Mouse (Mus musculus) liver, embryonic 14.5 days (tissue): ENCODE results near the gene Gm21985. TPM values are rescaled to one million over a fixed set of nuclear protein-coding genes. Genes with fewer than 3 reads are reported as not detected.

Experiments
- ATAC-seq: fragments of 200-750 bp; cut with Nextera tagmentation; 2 replicates; pipeline ENCODE4 v1.8.0; 2017; ENCODE audit warnings: moderate number of reproducible peaks, mild to moderate bottlenecking, moderate library complexity; ENCODE audit not compliant: insufficient read depth
- DNase-seq, 3 experiments: peaks; one replicate each; pipeline ENCODE4 v3.0.0-alpha.2; 2012 to 2013; ENCODE audit warnings: low read depth in 3 of 3, low spot score in 3 of 3
- H3K27ac ChIP-seq: fragments of 300-500 bp; sonication (generic); 2 replicates; pipeline ENCODE4 v1.5.1; 2014; ENCODE audit warnings: moderate library complexity, mild to moderate bottlenecking, control low read depth, inconsistent platforms
- H3K27me3 ChIP-seq: fragments of 300-500 bp; sonication (generic); 2 replicates; pipeline ENCODE4 v1.6.1; 2014; ENCODE audit warnings: mild to moderate bottlenecking, low read length, moderate library complexity; ENCODE audit not compliant: control insufficient read depth, insufficient read depth
- H3K36me3 ChIP-seq: fragments of 300-500 bp; sonication (generic); replicated peaks from 2 replicates; pipeline ENCODE4 v1.6.1; 2014; ENCODE audit warnings: low read depth; ENCODE audit not compliant: control insufficient read depth, insufficient read depth
- H3K4me1 ChIP-seq, 2 experiments: fragments of 200-500 bp in 1 of 2; fragments of 300-500 bp in 1 of 2; sonication (generic) in 1 of 2; replicated peaks; 2 replicates each; pipeline ENCODE4 v1.6.1; 2012 to 2014; ENCODE audit warnings: antibody characterized with exemption in 1 of 2, inconsistent platforms in 1 of 2, low read length in 1 of 2; ENCODE audit not compliant: control insufficient read depth in 2 of 2, insufficient read depth in 2 of 2
- H3K4me2 ChIP-seq: fragments of 300-500 bp; sonication (generic); 2 replicates; pipeline ENCODE4 v1.6.1; 2014; ENCODE audit warnings: low read depth, mild to moderate bottlenecking, control low read depth, moderate library complexity
- H3K4me3 ChIP-seq, 2 experiments: fragments of 200-500 bp in 1 of 2; fragments of 300-500 bp in 1 of 2; sonication (generic) in 1 of 2; 2 replicates each; pipeline ENCODE4 v1.5.1; 2012 to 2014; ENCODE audit warnings: low read depth in 2 of 2, low read length in 2 of 2, mild to moderate bottlenecking in 2 of 2, control low read depth in 1 of 2, inconsistent platforms in 1 of 2, moderate library complexity in 1 of 2; ENCODE audit not compliant: insufficient read depth in 1 of 2
- H3K9ac ChIP-seq: fragments of 300-500 bp; sonication (generic); replicated peaks from 2 replicates; pipeline ENCODE4 v1.6.1; 2014; ENCODE audit warnings: mild to moderate bottlenecking, control low read depth, moderate library complexity
- H3K9me3 ChIP-seq: fragments of 300-500 bp; sonication (generic); 2 replicates; pipeline ENCODE4 v1.6.1; 2016; ENCODE audit warnings: low read length, mixed read lengths; ENCODE audit not compliant: control insufficient read depth
- CTCF ChIP-seq: IDR thresholded peaks from 2 replicates; pipeline ENCODE4 v1.5.1; 2016; ENCODE audit warnings: antibody characterized with exemption, low read depth, control low read depth
- EP300 ChIP-seq: IDR thresholded peaks from 2 replicates; pipeline ENCODE4 v1.6.1; 2016; ENCODE audit warnings: antibody characterized with exemption, low read depth
- WGBS: fragments of 180-500 bp; shearing (Covaris S2); extraction: QIAGEN DNeasy Blood & Tissue Kit; methylation state at CpG from one replicate; pipeline ENCODE4 v1.1.7; 2014; ENCODE audit not compliant: insufficient replicate concordance; 5-methylcytosine and 5-hydroxymethylcytosine counted together
- polyA plus RNA-seq, 2 experiments: library from polyadenylated mRNA; depleted of rRNA in 1 of 2; stranded (reverse) in 1 of 2; unstranded in 1 of 2; fragments of >200 nt; fragmentation: Nextera tagmentation in 1 of 2; extraction: Ambion mirVana in 1 of 2; gene quantifications; 2 replicates each; pipeline versions ENCODE4 v1.2.1 to v1.2.3; 2012 to 2014

Gm21985 gene
- polyA plus RNA-seq, 2 experiments = not detected

DNA sequence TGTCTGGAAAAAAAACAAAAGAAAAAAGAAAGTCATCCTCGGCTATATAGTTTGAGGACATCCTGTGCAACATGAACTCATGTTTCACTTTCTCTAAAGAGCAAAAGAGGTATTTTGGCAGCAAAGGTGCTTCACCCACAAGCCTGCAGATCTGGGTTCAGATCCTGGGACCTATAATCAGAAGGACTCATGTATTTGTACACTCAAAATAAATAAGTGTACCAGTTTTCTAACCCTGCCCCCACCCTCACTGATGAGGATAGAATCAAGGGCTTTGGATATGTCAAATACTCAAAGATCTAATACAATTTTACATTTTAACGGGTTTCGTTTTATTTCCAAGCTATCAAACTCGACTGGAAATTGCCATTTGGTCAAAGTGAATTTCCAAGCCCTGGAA lies 1.8 kb upstream of the Gm21985 start:
- no peak for ATAC-seq
- Histone ChIP-seq H3K27ac (no peak overlapping the region), H3K27me3 (no peaks in the 10 kb centered on the region), H3K4me3 (no peak overlapping the region), H3K4me1 (peaks cover 10 to 22% of the 10 kb centered on the region in 2 experiments; a peak in 3 of 4 replicates), H3K4me2 (peak overlapping the region; percentile 95), H3K36me3 (no peaks in the 10 kb centered on the region), H3K9ac (no peak overlapping the region), H3K9me3 (no peaks in the 10 kb centered on the region)
- WGBS = 59% methylated on average over 4 of the region's 4 CpGs
- DNase-seq = no peak
- TF ChIP-seq EP300 = no peak
- no peak for TF ChIP-seq CTCF

DNA sequence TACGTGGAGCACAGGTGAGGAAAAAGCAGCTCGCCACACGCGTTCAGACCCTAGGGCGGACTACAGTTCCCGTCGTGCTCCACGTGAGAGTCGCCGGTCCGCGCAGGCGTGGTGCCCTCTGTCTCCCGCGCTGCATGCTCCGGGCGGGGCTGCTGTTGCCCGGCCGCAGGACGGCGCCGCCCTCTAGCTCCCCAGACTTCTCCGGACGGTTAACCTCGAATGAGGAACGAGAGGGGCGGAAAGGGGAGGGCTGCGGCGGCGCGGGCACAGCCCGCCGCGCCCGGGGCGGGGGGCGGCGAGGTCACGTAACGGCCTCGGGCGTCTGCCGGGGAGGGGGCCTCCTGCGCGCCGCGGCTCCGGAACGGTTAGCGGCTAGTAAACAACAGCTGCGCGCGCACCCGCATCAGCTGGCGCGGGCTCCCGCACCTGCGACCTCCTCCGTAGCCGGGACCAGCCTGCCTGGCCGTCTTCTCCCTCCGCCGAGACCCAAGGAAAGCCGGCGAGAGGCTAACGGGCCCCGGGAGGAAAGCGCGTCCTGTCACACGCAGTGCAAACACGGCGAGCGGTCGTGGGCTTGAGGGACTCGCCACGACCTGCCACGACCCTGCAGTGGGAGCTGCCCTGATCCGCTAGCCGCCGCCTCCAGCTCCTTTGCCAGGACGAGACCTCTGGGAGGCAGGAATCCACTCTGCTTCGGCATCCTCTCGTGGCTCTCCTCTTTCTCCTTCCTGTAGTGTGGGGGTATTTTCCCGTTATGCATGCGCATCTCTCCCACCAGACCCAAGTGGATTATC lies 469 bp upstream of the Gm21985 start, which contains the start of gene Slc12a6:
Gene Slc12a6, plus strand, starts transcription at position 378 of the 794 bp plus-strand sequence.
- no peaks in the 10 kb centered on the region for H3K9me3 ChIP-seq
- H3K4me3 ChIP-seq = peak within 1 kb of the TSS; percentile 74 to 91
- peaks cover 10 to 24% of the 10 kb centered on the region in 2 experiments; a peak in 3 of 4 replicates for H3K4me1 ChIP-seq
- DNase-seq (peak; percentile 86 to 88 (median 87)), ATAC-seq (peak; percentile 92)
- WGBS = under 1% methylated on average over 85 of the region's 85 CpGs
- no peaks in the 10 kb centered on the region for H3K27me3 ChIP-seq
- peak within 1 kb of the TSS; percentile 95 for H3K4me2 ChIP-seq
- H3K9ac ChIP-seq = peak within 1 kb of the TSS; percentile 85
- TF ChIP-seq EP300 (no peak), CTCF (peak; percentile 25; the same call in 1 of the 2 replicates)
- no peaks in the 10 kb centered on the region for H3K36me3 ChIP-seq
- peak within 1 kb of the TSS; percentile 65 for H3K27ac ChIP-seq

DNA sequence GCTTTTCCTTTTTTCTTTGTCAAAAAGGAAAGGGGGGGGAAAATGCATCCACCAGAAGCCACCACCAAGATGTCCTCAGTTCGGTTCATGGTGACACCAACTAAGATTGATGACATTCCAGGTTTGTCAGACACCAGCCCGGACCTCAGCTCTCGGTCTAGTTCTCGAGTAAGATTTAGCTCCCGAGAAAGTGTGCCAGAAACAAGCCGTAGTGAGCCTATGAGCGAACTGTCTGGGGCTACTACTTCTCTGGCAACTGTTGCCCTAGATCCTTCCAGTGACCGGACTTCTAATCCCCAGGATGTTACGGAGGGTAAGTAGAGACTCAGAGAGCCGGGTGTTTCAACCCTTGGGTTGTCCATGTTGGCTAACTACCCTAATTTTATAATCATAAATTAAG lies 666 bp downstream of the Gm21985 start:
- DNase-seq (no peak), ATAC-seq (no peak)
- WGBS = 16% methylated on average over 10 of the region's 10 CpGs
- no peaks in the 10 kb centered on the region for H3K36me3 ChIP-seq
- H3K4me1 ChIP-seq = peaks cover 10 to 24% of the 10 kb centered on the region in 2 experiments; a peak in 3 of 4 replicates
- H3K9ac ChIP-seq = peak overlapping the region; percentile 85
- H3K27ac ChIP-seq = peak overlapping the region; percentile 65
- TF ChIP-seq EP300 (no peak), CTCF (no peak)
- peak overlapping the region; percentile 73 to 74 for H3K4me3 ChIP-seq
- peak overlapping the region; percentile 95 for H3K4me2 ChIP-seq
- no peaks in the 10 kb centered on the region for H3K9me3 ChIP-seq
- no peaks in the 10 kb centered on the region for H3K27me3 ChIP-seq

DNA sequence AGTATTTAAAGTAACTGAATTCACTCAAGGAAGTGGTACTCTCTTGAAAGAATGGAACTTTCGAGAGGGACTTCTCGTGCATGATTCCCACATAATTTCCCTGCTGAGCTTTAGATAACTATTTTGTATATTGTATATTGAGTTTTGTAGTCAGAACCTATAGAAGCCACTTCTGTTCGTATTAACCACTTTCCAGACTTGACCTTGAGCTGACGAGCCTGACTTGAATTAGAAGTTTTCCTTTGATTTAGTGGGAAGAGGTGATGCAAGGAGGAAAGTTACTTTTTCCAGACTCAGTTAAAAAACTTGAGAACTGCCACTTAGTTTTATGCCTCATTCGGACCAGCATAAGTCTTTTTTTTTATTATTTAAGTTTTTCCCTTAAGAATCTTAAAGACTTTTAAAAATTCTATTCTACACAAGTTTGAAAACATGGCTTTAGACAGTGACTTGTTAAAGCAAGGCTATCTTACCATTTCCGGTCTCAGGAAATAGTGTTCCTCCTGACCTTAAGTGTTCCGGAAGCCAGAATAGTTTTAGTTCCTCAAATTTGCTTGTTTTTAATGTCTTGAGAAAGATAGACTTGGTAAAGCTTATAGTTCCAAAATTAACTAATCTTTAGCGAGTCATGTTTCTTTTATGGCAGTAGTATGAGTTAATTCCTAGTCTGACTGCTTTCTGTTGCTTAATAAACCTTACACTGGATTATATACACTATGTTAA lies 1.6 kb downstream of the Gm21985 start:
- peaks cover 10 to 26% of the 10 kb centered on the region in 2 experiments; a peak in 3 of 4 replicates for H3K4me1 ChIP-seq
- no peak for ATAC-seq
- TF ChIP-seq CTCF = no peak
- 18% methylated on average over 8 of the region's 8 CpGs for WGBS
- H3K27ac ChIP-seq = no peak overlapping the region
- H3K4me2 ChIP-seq = peak overlapping the region; percentile 95
- H3K4me3 ChIP-seq = peak overlapping the region; percentile 26 to 74; a peak in 3 of 4 replicates
- H3K9me3 ChIP-seq = no peaks in the 10 kb centered on the region
- H3K27me3 ChIP-seq = no peaks in the 10 kb centered on the region
- no peak for DNase-seq
- peak overlapping the region; percentile 85 for H3K9ac ChIP-seq
- no peaks in the 10 kb centered on the region for H3K36me3 ChIP-seq

DNA sequence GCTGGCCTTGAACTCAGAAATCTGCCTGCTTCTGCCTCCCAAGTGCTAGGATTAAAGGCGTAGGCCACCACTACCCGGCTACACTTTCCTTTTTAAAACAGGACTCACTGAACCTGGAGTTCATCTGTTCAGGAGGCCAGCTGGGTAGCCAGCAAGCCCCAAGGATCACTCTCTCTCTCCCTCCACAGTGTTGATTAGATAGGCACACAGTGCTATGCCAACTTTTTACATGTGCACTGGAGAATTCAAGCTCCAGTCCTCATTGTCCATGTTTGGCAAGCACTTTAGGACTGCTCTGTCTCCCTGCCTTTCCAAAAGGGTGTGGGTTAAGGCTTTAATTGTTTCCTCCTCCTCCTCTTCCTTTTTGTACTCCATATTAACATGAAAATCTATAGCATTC lies 3.9 kb downstream of the Gm21985 start:
- Histone ChIP-seq H3K36me3 (no peaks in the 10 kb centered on the region), H3K4me2 (no peak overlapping the region), H3K9ac (no peak overlapping the region), H3K4me3 (no peak overlapping the region), H3K9me3 (no peaks in the 10 kb centered on the region), H3K27me3 (no peaks in the 10 kb centered on the region), H3K4me1 (peaks cover 1 to 24% of the 10 kb centered on the region in 2 experiments; a peak in 3 of 4 replicates), H3K27ac (no peak overlapping the region)
- no peak for ATAC-seq
- no peak for DNase-seq
- WGBS = 69% methylated on average over 2 of the region's 2 CpGs
- no peak for TF ChIP-seq CTCF
- no peak for TF ChIP-seq EP300
